Mouse (Mus musculus) gonadal fat pad, adult 2 months (tissue): ENCODE measurements around the gene Ppp1r11. TPM values are rescaled to one million over a fixed set of nuclear protein-coding genes. Genes with fewer than 3 reads are reported as not detected.
"Not testable (repeated sequence)": the region's sequence is repeated elsewhere in the genome, so short reads cannot be mapped to it uniquely, and the experiment has no call there.

ENCODE experiments used
- DNase-seq: peaks from one replicate; pipeline ENCODE4 v3.0.0-alpha.2; 2012; ENCODE audit warnings: low read depth
- polyA plus RNA-seq: library from polyadenylated mRNA; depleted of rRNA; stranded (reverse); fragments of >200 nt; gene quantifications from 2 replicates; pipeline ENCODE4 v1.2.3, GENCODE M21; 2012; rRNA removed

The Ppp1r11 gene
- 39.7 and 48.5 TPM in 2 replicates for polyA plus RNA-seq

- DNase-seq = peak; percentile 86
Observed at GRCm38 (mm10) chr17:36950981-36951947, at the start of gene Ppp1r11. TSS of gene Ppp1r11 (minus strand) at chr17:36951741.

GRCm38 (mm10) chr17:37000863-37001262 is 49.3 kb upstream of the Ppp1r11 start, which contains the start of gene Zfp57:
TSS of gene Zfp57 (plus strand) at chr17:37001163.
- DNase-seq = no peak

DNA sequence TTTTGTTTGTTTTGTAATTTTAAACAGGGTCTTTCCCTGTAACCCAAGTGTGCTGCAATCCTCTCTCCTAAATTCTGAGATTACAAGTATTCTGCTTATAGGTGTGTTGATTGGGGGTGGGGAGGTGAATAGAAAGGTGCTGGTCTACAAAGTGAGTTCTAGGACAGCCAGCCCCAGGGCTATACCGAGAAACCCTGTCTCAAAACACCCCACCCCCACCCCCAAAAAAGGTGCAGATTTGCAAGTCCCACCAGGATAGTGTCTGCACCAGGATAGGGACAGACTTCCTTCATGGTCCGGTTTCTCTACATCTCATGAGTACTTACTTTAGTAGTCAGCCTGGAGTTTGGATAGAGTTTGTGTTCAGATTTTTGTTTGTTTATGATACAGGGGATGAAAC is 46.9 kb upstream of the Ppp1r11 start:
- DNase-seq = no peak

DNA sequence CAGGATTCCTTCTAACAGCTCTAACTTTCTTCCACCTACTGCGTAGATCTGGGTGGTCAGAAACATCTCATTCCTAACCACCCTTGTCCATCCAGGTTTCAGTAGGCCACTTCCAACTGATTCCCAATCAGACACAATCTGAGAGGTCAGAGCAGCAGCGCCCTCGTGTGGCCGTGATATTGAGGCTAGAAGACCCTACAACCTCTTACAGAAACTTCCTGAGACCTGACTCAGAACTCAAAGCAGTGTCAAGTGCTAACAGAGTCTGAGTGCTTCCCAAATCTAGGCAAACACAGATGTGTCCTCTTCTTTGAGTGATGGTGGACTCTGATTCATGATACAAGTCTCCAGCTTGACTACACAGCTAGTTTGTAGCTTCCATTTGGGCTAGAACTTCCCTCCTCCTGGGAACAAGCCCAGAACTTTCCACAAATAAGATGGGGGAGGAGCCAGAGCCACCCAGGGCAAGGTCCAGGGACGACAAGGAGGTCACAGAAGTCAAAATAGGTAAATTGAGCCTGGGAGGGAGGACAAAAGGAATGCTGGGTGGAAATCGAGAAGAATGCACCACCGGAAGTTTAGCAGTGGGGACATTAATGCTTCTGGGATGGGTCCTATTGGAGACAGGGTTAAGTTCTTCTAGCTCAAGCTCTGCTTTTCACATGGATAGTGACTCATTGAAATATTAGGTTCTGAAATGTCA is 45.6 kb upstream of the Ppp1r11 start:
- no peak for DNase-seq

GRCm38 (mm10) chr17:36995448-36995847 is 43.9 kb upstream of the Ppp1r11 start:
- no peak for DNase-seq

DNA sequence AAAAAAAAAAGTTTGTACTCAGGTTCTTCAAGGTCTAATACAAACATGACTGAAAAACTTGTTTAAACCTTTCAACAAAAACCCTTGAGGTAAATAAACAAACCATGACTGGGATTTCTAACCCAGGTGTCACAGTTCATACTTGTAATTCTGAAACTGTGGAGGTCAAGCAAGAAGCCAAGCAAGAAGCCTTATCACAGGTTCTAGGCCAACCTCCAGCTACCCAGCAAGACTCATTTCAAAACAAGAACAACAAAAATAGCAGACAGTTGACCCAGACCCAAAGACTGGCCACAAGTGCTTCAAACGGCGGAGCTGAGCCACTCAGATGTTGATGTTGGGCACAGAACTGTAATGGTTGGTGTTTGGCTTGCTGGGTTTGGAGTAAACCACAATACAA is 43.0 kb upstream of the Ppp1r11 start:
- no peak for DNase-seq

GRCm38 (mm10) chr17:36993770-36994325 is 42.3 kb upstream of the Ppp1r11 start:
- DNase-seq = no peak

- no peak for DNase-seq
Observed at GRCm38 (mm10) chr17:36992336-36993104, 41.0 kb upstream of the Ppp1r11 start.

DNA sequence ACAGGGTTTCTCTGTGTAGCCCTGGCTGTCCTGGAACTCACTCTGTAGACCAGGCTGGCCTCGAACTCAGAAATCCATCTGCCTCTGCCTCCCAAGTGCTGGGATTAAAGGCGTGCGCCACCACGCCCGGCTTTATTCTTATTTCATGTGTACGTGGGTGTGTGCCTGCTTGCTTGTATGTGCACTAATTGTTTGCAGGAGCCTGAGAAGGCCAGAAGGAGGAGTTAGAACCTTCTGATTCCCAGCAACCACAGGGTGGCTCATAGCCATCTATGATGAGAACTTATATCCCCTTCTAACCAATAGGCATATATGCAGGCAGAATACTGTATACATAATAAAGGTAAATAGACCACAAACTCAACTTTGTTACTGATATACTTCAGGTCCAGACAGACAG is 39.1 kb upstream of the Ppp1r11 start:
- DNase-seq = not testable (repeated sequence)

- no peak for DNase-seq
Observed at GRCm38 (mm10) chr17:36989437-36989836, 37.9 kb upstream of the Ppp1r11 start, which contains the start of gene H2-M5. TSS of gene H2-M5 (minus strand) at chr17:36989537.

DNA sequence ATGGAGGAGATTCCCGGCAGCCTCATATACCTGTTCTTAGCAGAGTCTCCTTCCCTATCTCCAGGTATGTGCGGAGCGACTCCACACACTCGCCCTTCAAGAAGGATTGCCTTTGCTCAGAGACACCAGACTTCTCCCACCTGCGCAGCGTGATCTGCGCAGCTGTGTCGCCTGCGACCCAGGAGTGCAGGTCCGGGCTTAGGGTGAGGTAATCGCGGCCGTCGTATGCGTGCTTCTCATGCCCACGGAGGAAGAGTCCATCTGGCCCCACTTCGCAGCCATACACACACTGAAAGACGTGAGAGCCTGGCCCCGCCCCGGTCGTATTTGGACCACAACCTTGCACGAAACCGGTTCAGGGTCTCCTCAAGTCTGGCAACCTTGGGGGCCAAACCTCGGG is 36.9 kb upstream of the Ppp1r11 start:
- no peak for DNase-seq

- DNase-seq = no peak
Observed at GRCm38 (mm10) chr17:36982253-36983155, 31.0 kb upstream of the Ppp1r11 start.

DNA sequence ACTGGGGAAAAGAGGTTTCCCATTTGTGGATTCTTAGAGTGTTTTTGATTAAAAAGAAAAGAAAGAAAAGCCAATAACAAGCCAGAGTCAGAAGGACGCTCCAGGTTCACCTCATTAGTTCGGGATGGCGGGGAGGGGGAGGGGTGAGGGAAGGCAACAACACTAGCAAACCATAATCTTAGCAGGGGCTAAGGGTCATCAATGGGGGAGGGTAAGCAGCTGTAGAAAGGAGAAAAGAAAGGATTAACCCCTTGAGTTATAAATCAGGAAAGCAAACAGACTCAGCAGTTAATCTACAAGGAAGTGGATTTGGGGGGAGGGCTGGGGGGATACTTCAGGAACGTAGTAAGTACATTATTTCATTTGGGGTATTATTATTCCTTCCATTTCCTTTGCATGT is 30.3 kb upstream of the Ppp1r11 start:
- DNase-seq = no peak

- DNase-seq = no peak
Observed at GRCm38 (mm10) chr17:36981221-36981813, 29.8 kb upstream of the Ppp1r11 start, which contains the start of gene 2410137M14Rik. TSS of gene 2410137M14Rik (minus strand) at chr17:36981237.

- no peak for DNase-seq
Observed at GRCm38 (mm10) chr17:36973271-36973787, 21.8 kb upstream of the Ppp1r11 start.

GRCm38 (mm10) chr17:36972791-36973190 is 21.2 kb upstream of the Ppp1r11 start:
- no peak for DNase-seq

- DNase-seq = no peak
Observed at GRCm38 (mm10) chr17:36971172-36971850, 19.8 kb upstream of the Ppp1r11 start.

GRCm38 (mm10) chr17:36970316-36970890 is 18.9 kb upstream of the Ppp1r11 start:
- DNase-seq = no peak

- no peak for DNase-seq
Observed at GRCm38 (mm10) chr17:36966875-36967274, 15.3 kb upstream of the Ppp1r11 start.
